In the genomic region with DNA sequence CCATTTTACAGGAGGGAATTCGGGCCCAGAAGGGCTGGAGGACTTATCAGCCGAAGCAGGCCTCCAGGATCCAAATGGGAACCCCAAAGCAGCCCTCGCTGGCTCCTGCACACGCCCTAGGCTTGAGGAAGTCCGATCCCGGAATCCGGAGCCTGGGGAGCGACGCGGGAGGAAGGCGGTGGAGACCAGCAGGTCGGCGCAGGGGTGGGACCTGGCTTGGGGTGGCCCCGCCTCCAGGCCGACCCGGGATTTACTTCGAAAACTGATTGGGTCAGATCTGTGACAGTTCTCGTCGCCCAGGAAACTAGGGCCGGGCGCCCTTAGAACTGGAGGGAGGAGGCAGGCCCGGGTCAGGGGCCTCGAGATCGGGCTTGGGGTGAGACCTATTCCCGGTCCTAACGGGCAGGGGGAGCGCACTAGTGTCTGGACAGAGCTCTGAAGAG, we compare ENCODE assay signal across 8 mouse cellular contexts. TPM values are rescaled to one million over a fixed set of nuclear protein-coding genes. Genes with fewer than 3 reads are reported as not detected.
A peak's percentile ranks its signal among the peaks of the same experiment; 100 is the strongest.
DNase-seq lines count a peak whose midpoint lies in the region; ATAC-seq lines count a peak whose summit lies in the region.

Gene Gpr137 (minus strand): TSS at position 232 of the 443 bp plus-strand sequence.

- H3K9ac ChIP-seq in intestine, embryonic 14.5 days (ENCODE audit: low read length): peak within 1 kb of the TSS; percentile 71

- H3K4me3 ChIP-seq in intestine, embryonic 14.5 days (ENCODE audit: low read depth, low read length): peak within 1 kb of the TSS; percentile 77

- no peaks in the 10 kb centered on the region for H3K9me3 ChIP-seq in intestine, embryonic 14.5 days (ENCODE audit: control insufficient read depth, low read length)

- peak; percentile 96 for DNase-seq in adipocyte (ENCODE audit: low spot score)
- DNase-seq in embryo, embryonic 10 days (ENCODE audit: low spot score): peak; percentile 95
- DNase-seq in gastrocnemius, postnatal 14 days: peak; percentile 97
- DNase-seq in intestine, embryonic 14.5 days (ENCODE audit: low spot score): peak; percentile 92
- DNase-seq in left cerebral cortex, postnatal 14 days (ENCODE audit: low spot score in 2 of 2): peak; percentile 91 to 92
- DNase-seq in mesoderm, embryonic 11.5 days (ENCODE audit: low read depth, low spot score): peak; percentile 88
- DNase-seq in right cerebral cortex, postnatal 36 days (ENCODE audit: low spot score in 2 of 2): peak; percentile 93
- DNase-seq in yolk sac, embryonic 10.5 days (ENCODE audit: low spot score): peak; percentile 97

- H3K4me2 ChIP-seq in intestine, embryonic 14.5 days (ENCODE audit: low read length): peak within 1 kb of the TSS; percentile 99

- peaks cover 12% of the 10 kb centered on the region for H3K4me1 ChIP-seq in intestine, embryonic 14.5 days (replicated peaks; ENCODE audit: control insufficient read depth, insufficient read depth, low read length)

- intact Hi-C loops in gastrocnemius, postnatal 14 days (cut with DNase I; ENCODE audit: low total_unique reads): no loop called here
- intact Hi-C loops in left cerebral cortex, postnatal 14 days (cut with DNase I): loop anchor here (5.0 kb wide), 1 partner anchor 35 kb away; the partner anchor contains the start of gene Plcb3

- peak; percentile 86 for ATAC-seq in intestine, embryonic 14.5 days (replicated peaks; ENCODE audit: low FRiP score, low TSS enrichment, low read depth)

- WGBS in intestine, embryonic 14.5 days: 0% methylated on average over 27 of the region's 27 CpGs

- peak within 1 kb of the TSS; percentile 96 for H3K27ac ChIP-seq in intestine, embryonic 14.5 days (ENCODE audit: low read depth)

- H3K36me3 ChIP-seq in intestine, embryonic 14.5 days (ENCODE audit: control insufficient read depth, insufficient read depth, low read length): peaks cover 3% of the 10 kb centered on the region; the same call in 1 of the 2 replicates

- no peaks in the 10 kb centered on the region for H3K27me3 ChIP-seq in intestine, embryonic 14.5 days (replicated peaks; ENCODE audit: control insufficient read depth, insufficient read depth, low read length)

RNA-seq across cellular contexts. Expression of gene Gpr137, which starts in this region (rescaled TPM):
- total RNA-seq in gastrocnemius, postnatal 14 days (2021): 1 to 10 TPM; 8.9 to 9.9 TPM
- polyA plus RNA-seq in intestine, embryonic 14.5 days (2014; fragmentation: Nextera tagmentation; extraction: Ambion mirVana): 20.2 and 21.8 TPM in 2 replicates
- 10 to 100 TPM; 91.5 to 92.3 TPM for total RNA-seq in left cerebral cortex, postnatal 14 days (2021)

Comparison
In these comparisons a context has a peak if more than half of its experiments do, and no peak if none do; other contexts are left out.
1. Peak in every context shown above with its lines: DNase-seq, ATAC-seq, H3K4me3 ChIP-seq and H3K27ac ChIP-seq.
2. RNA of gene Gpr137 (total RNA-seq): 91.5 to 92.3 TPM in left cerebral cortex, postnatal 14 days; 8.9 to 9.9 TPM in gastrocnemius, postnatal 14 days; every median in the first group is over 4 times any median in the second.